Mouse (Mus musculus) small intestine, adult 2 months (tissue): ENCODE results near the gene Abhd12. TPM values are rescaled to one million over a fixed set of nuclear protein-coding genes. Genes with fewer than 3 reads are reported as not detected.

Source experiments
- H3K27ac ChIP-seq: fragments of 200-500 bp; 2 replicates; pipeline ENCODE4 v1.5.1; 2012; ENCODE audit warnings: low read depth, low read length, control low read depth, inconsistent platforms; ENCODE audit not compliant: insufficient read depth
- H3K27me3 ChIP-seq: fragments of 200-500 bp; 2 replicates; pipeline ENCODE4 v1.6.1; 2012; ENCODE audit warnings: mild to moderate bottlenecking, moderate library complexity, low read length, inconsistent platforms; ENCODE audit not compliant: control insufficient read depth, insufficient read depth
- H3K36me3 ChIP-seq: fragments of 200-500 bp; 2 replicates; pipeline ENCODE4 v1.6.1; 2012; ENCODE audit warnings: mild to moderate bottlenecking, low read length, control low read depth, inconsistent platforms; ENCODE audit not compliant: control insufficient read depth, insufficient read depth
- H3K4me1 ChIP-seq: fragments of 200-500 bp; 2 replicates; pipeline ENCODE4 v1.6.1; 2012; ENCODE audit warnings: low read length, inconsistent platforms, mixed read lengths; ENCODE audit not compliant: control insufficient read depth, insufficient read depth, insufficient read length
- H3K4me3 ChIP-seq: fragments of 200-500 bp; 2 replicates; pipeline ENCODE4 v1.5.1; 2012; ENCODE audit warnings: low read depth, mild to moderate bottlenecking, control low read depth, inconsistent platforms, low read length, moderate library complexity
- CTCF ChIP-seq: fragments of 200-500 bp; IDR thresholded peaks from 2 replicates; pipeline ENCODE4 v1.5.1; 2012; ENCODE audit warnings: low read depth, mild to moderate bottlenecking, control low read depth, inconsistent platforms, low read length, moderate library complexity, mixed read lengths; ENCODE audit not compliant: insufficient replicate concordance, insufficient read length; ENCODE audit errors: extremely low read depth
- POLR2A ChIP-seq: fragments of 200-500 bp; IDR thresholded peaks from 2 replicates; pipeline ENCODE4 v1.6.1; 2012; ENCODE audit warnings: low read depth, mild to moderate bottlenecking, control low read depth, inconsistent platforms, low read length, moderate library complexity
- WGBS: fragments of 180-500 bp; shearing (Covaris S2); methylation state at CpG from one replicate; pipeline ENCODE4 v1.1.7; 2018; 5-methylcytosine and 5-hydroxymethylcytosine counted together
- polyA plus RNA-seq: library from polyadenylated mRNA; depleted of rRNA; stranded (reverse); fragments of >200 nt; gene quantifications from 2 replicates; pipeline ENCODE4 v1.2.3, GENCODE M21; 2012

Abhd12 gene
- polyA plus RNA-seq, 1 experiment = 85.9 TPM

- 0 out of 2 replicates have a peak overlapping the region, but pooled peaks have one; percentile 4 for H3K27ac ChIP-seq
- no peaks in the 10 kb centered on the region; the same call in 1 of the 2 replicates for H3K36me3 ChIP-seq
- TF ChIP-seq CTCF = no peak
- no peak for TF ChIP-seq POLR2A
- peaks cover 10% of the 10 kb centered on the region for H3K4me1 ChIP-seq
- 85% methylated on average over 4 of the region's 4 CpGs for WGBS
- no peak overlapping the region for H3K4me3 ChIP-seq
- no peaks in the 10 kb centered on the region for H3K27me3 ChIP-seq
Observed at GRCm38 (mm10) chr2:150922165-150922564, 17.6 kb upstream of the Abhd12 start.

DNA sequence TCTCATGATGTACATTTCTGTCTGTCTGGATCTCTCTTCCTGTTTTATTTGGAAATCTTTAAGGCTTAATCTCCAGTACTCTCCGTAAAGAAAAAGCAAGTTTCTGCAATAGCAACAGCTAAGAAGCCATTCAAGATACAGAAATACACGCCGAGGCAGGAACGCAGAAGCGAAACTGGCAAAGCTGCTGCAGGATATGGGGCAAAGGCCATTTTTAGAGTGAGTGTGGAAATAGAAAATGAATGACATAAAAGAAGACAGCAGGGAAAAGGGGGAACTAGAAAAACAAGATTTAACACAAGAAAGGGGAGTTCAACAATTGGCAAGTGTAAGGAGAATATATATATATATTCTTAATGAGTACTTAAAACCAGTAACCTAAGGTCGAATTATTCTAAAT lies 17.2 kb upstream of the Abhd12 start:
- Histone ChIP-seq H3K4me3 (no peak overlapping the region), H3K36me3 (peaks cover 2% of the 10 kb centered on the region; the same call in 1 of the 2 replicates), H3K27me3 (no peaks in the 10 kb centered on the region), H3K4me1 (peaks cover 10% of the 10 kb centered on the region; the same call in 1 of the 2 replicates), H3K27ac (peak overlapping the region; percentile 34; the same call in 1 of the 2 replicates)
- WGBS = 31% methylated on average over 6 of the region's 6 CpGs
- TF ChIP-seq POLR2A (no peak), CTCF (no peak)

DNA sequence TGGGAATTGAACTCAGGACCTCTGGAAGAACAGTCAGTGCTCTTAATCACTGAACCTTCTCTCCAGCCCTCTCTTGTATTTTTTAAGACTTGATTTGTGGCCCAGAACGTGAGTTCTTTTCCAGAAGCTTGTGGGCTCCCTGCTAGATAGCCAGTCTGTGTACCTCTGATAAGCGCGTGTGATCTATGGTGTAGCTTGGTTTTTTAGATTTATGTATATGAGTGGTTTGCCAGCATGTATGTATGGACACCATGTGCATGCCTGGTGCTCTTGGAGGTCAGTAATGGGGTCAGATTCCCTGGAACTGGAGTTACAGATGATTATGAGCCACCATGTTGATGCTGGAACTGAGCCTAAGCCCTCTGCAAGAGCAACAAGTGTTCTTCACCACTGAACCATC lies 16.0 kb upstream of the Abhd12 start:
- 91% methylated on average over 3 of the region's 3 CpGs for WGBS
- 0 out of 2 replicates have a peak, but pooled peaks cover 2% of the 10 kb centered on the region for H3K36me3 ChIP-seq
- peaks cover 8% of the 10 kb centered on the region; the same call in 1 of the 2 replicates for H3K4me1 ChIP-seq
- no peak overlapping the region for H3K27ac ChIP-seq
- TF ChIP-seq POLR2A (no peak), CTCF (no peak)
- no peaks in the 10 kb centered on the region for H3K27me3 ChIP-seq
- no peak overlapping the region for H3K4me3 ChIP-seq

GRCm38 (mm10) chr2:150918720-150919119 lies 14.2 kb upstream of the Abhd12 start:
- 0 out of 2 replicates have a peak, but pooled peaks cover 2% of the 10 kb centered on the region for H3K36me3 ChIP-seq
- WGBS = 49% methylated on average over 3 of the region's 3 CpGs
- TF ChIP-seq CTCF (no peak), POLR2A (no peak)
- peak overlapping the region; percentile 56; the same call in 1 of the 2 replicates for H3K27ac ChIP-seq
- peaks cover 8% of the 10 kb centered on the region; the same call in 1 of the 2 replicates for H3K4me1 ChIP-seq
- no peaks in the 10 kb centered on the region for H3K27me3 ChIP-seq
- no peak overlapping the region for H3K4me3 ChIP-seq

- Histone ChIP-seq H3K4me1 (peaks cover 9% of the 10 kb centered on the region; the same call in 1 of the 2 replicates), H3K27me3 (no peaks in the 10 kb centered on the region), H3K27ac (no peak overlapping the region), H3K36me3 (0 out of 2 replicates have a peak, but pooled peaks cover 2% of the 10 kb centered on the region), H3K4me3 (no peak overlapping the region)
- 75% methylated on average over 5 of the region's 5 CpGs for WGBS
- TF ChIP-seq POLR2A (no peak), CTCF (no peak)
Observed at GRCm38 (mm10) chr2:150915786-150916185, 11.2 kb upstream of the Abhd12 start.

GRCm38 (mm10) chr2:150914781-150915515 lies 10.4 kb upstream of the Abhd12 start:
- WGBS = 36% methylated on average over 4 of the region's 4 CpGs
- H3K36me3 ChIP-seq = 0 out of 2 replicates have a peak, but pooled peaks cover 2% of the 10 kb centered on the region
- H3K27ac ChIP-seq = no peak overlapping the region
- TF ChIP-seq CTCF (no peak), POLR2A (no peak)
- no peaks in the 10 kb centered on the region for H3K27me3 ChIP-seq
- H3K4me1 ChIP-seq = peaks cover 9% of the 10 kb centered on the region; the same call in 1 of the 2 replicates
- no peak overlapping the region for H3K4me3 ChIP-seq

GRCm38 (mm10) chr2:150910295-150910881 lies 5.8 kb upstream of the Abhd12 start:
- Histone ChIP-seq H3K36me3 (no peaks in the 10 kb centered on the region), H3K27ac (no peak overlapping the region), H3K27me3 (no peaks in the 10 kb centered on the region), H3K4me3 (no peak overlapping the region), H3K4me1 (peaks cover 13% of the 10 kb centered on the region; the same call in 1 of the 2 replicates)
- TF ChIP-seq CTCF (no peak), POLR2A (no peak)
- WGBS = 27% methylated on average over 10 of the region's 10 CpGs
